In the genomic region with DNA sequence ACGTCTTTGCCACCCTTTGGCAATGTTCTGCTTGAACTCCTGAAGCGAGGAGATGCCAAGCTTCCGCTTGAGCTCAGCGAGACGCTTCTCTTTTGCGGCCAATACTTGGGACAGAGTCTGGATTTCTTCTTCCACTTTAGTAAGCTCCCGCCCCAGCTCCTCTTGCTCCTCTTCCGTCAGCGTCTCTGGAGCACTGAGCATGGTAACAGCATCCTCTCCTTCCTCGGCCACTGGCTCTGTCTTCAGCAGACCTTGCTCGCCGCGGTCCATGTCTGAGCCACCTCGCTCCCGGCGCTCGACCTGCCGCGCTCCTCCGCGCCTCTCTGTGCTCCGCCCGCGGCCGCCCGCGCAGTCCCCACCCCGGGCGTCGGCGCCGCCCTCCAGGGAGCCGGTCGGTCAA, we compare ENCODE assay signal across 8 mouse cellular contexts. TPM values are rescaled to one million over a fixed set of nuclear protein-coding genes. Genes with fewer than 3 reads are reported as not detected.
DNase-seq lines count a peak whose midpoint lies in the region; ATAC-seq and TF ChIP-seq lines count a peak whose summit lies in the region.

No protein-coding gene starts in this region.

- peak overlapping the region; percentile 32; the same call in 1 of the 2 replicates for H3K4me2 ChIP-seq in forebrain, embryonic 11.5 days (ENCODE audit: low read depth, low read length, severe bottlenecking)
- H3K4me2 ChIP-seq in limb, embryonic 13.5 days (replicated peaks): peak overlapping the region; percentile 69
- H3K4me2 ChIP-seq in midbrain, embryonic 13.5 days (replicated peaks): peak overlapping the region; percentile 57

- no peaks in the 10 kb centered on the region; the same call in 1 of the 2 replicates for H3K36me3 ChIP-seq in forebrain, embryonic 11.5 days (ENCODE audit: control insufficient read depth, insufficient read depth, low read length)
- H3K36me3 ChIP-seq in limb, embryonic 13.5 days: peaks cover 31% of the 10 kb centered on the region
- H3K36me3 ChIP-seq in midbrain, embryonic 13.5 days: peaks cover 41% of the 10 kb centered on the region

- WGBS in forebrain, embryonic 11.5 days: 13% methylated on average over 34 of the region's 34 CpGs
- 10% methylated on average over 34 of the region's 34 CpGs for WGBS in limb, embryonic 13.5 days
- 11% methylated on average over 34 of the region's 34 CpGs for WGBS in midbrain, embryonic 13.5 days

- H3K4me3 ChIP-seq in forebrain, embryonic 11.5 days (ENCODE audit: low read depth, low read length): 0 out of 2 replicates have a peak overlapping the region, but pooled peaks have one; percentile 5
- H3K4me3 ChIP-seq in limb, embryonic 13.5 days: peak overlapping the region; percentile 45
- peak overlapping the region; percentile 33 for H3K4me3 ChIP-seq in midbrain, embryonic 13.5 days (replicated peaks)

- peak; percentile 67 for ATAC-seq in forebrain, embryonic 11.5 days (replicated peaks; ENCODE audit: low FRiP score)
- ATAC-seq in hematopoietic stem cell, adult 5-6 weeks (replicated peaks in 1 of 2; ENCODE audit: insufficient read depth in 1 of 2, low FRiP score in 2 of 2, low TSS enrichment in 1 of 2, low read depth in 1 of 2, poor library complexity in 2 of 2, severe bottlenecking in 2 of 2): peak; percentile 18 to 26; a peak in 2 of 4 replicates
- peak; percentile 67; the same call in 1 of the 2 replicates for ATAC-seq in limb, embryonic 13.5 days (ENCODE audit: low FRiP score, low read depth)
- ATAC-seq in midbrain, embryonic 13.5 days: peak; percentile 83

- H3K27me3 ChIP-seq in forebrain, embryonic 11.5 days (ENCODE audit: control insufficient read depth, insufficient read depth, low read length): no peaks in the 10 kb centered on the region
- H3K27me3 ChIP-seq in limb, embryonic 13.5 days: no peaks in the 10 kb centered on the region
- no peaks in the 10 kb centered on the region for H3K27me3 ChIP-seq in midbrain, embryonic 13.5 days

- H3K27ac ChIP-seq in forebrain, embryonic 11.5 days (ENCODE audit: low read depth, low read length): no peak overlapping the region
- H3K27ac ChIP-seq in limb, embryonic 13.5 days: no peak overlapping the region
- no peak overlapping the region for H3K27ac ChIP-seq in midbrain, embryonic 13.5 days

- H3K9me3 ChIP-seq in forebrain, embryonic 11.5 days (ENCODE audit: control insufficient read depth, low read length): no peaks in the 10 kb centered on the region
- no peaks in the 10 kb centered on the region for H3K9me3 ChIP-seq in limb, embryonic 13.5 days
- no peaks in the 10 kb centered on the region for H3K9me3 ChIP-seq in midbrain, embryonic 13.5 days

- H3K4me1 ChIP-seq in forebrain, embryonic 11.5 days (replicated peaks; ENCODE audit: control insufficient read depth, insufficient read depth, low read length): no peaks in the 10 kb centered on the region
- H3K4me1 ChIP-seq in limb, embryonic 13.5 days: peaks cover 9% of the 10 kb centered on the region; the same call in 1 of the 2 replicates
- peaks cover 6% of the 10 kb centered on the region for H3K4me1 ChIP-seq in midbrain, embryonic 13.5 days (replicated peaks)

- no peak overlapping the region for H3K9ac ChIP-seq in forebrain, embryonic 11.5 days (ENCODE audit: low read length)
- H3K9ac ChIP-seq in limb, embryonic 13.5 days: peak overlapping the region; percentile 56
- peak overlapping the region; percentile 57 for H3K9ac ChIP-seq in midbrain, embryonic 13.5 days (replicated peaks)

- TF ChIP-seq POLR2A in brain, embryonic 14.5 days (IDR thresholded peaks at IDR 0.05; ENCODE audit: borderline replicate concordance, extremely low read depth, insufficient read depth, insufficient read length, poor library complexity, severe bottlenecking): no peak

- DNase-seq in layer of hippocampus, postnatal 36 days: peak; percentile 10 to 17
- DNase-seq in layer of hippocampus, postnatal 14 days (ENCODE audit: low spot score in 2 of 2): no peak
- peak; percentile 25 for DNase-seq in brain, embryonic 14.5 days (ENCODE audit: low read depth)
- DNase-seq in forebrain, embryonic 11.5 days (ENCODE audit: low spot score): peak; percentile 55
- peak; percentile 9 for DNase-seq in thymus, postnatal 0 days (ENCODE audit: low spot score)

- no peak for TF ChIP-seq CTCF in brain, embryonic 14.5 days (IDR thresholded peaks at IDR 0.05; ENCODE audit: borderline replicate concordance, extremely low read depth, insufficient read depth, insufficient read length)

RNA-seq across cellular contexts. Expression of a gene that starts 31.0 kb away (rescaled TPM):
- 10 to 100 TPM; 78.6 to 81.6 TPM for total RNA-seq in layer of hippocampus, postnatal 36 days (2021)
- total RNA-seq in layer of hippocampus, postnatal 14 days (2021): 10 to 100 TPM; 75.5 to 78.5 TPM
- 48.0 and 57.8 TPM in 2 replicates for polyA plus RNA-seq in brain, embryonic 14.5 days (2012; rRNA removed)
- 144 and 150 TPM in 2 replicates for polyA plus RNA-seq in forebrain, embryonic 11.5 days (2014; fragmentation: Nextera tagmentation; extraction: Ambion mirVana)
- 162 and 235 TPM in 2 replicates for total RNA-seq in hematopoietic stem cell, adult 5-6 weeks (2017)
- polyA plus RNA-seq in limb, embryonic 13.5 days (2015; fragmentation: Nextera tagmentation; extraction: Ambion mirVana): 102 and 107 TPM in 2 replicates
- 83.5 and 87.0 TPM in 2 replicates for polyA plus RNA-seq in midbrain, embryonic 13.5 days (2015; fragmentation: Nextera tagmentation; extraction: Ambion mirVana)
- polyA plus RNA-seq in thymus, postnatal 0 days (2015; fragmentation: Nextera tagmentation; extraction: Ambion mirVana): 68.8 and 80.2 TPM in 2 replicates

RNA-seq across cellular contexts. Expression of a gene that starts 31.1 kb away (rescaled TPM):
- 10 to 100 TPM in 1 of 2 experiments, 1 to 10 TPM in 1; 9.6 to 13.0 TPM for total RNA-seq in layer of hippocampus, postnatal 36 days (2021)
- 10 to 100 TPM in 1 of 2 experiments, 1 to 10 TPM in 1; 8.9 to 12.2 TPM for total RNA-seq in layer of hippocampus, postnatal 14 days (2021)
- 10.0 and 12.1 TPM in 2 replicates for polyA plus RNA-seq in brain, embryonic 14.5 days (2012; rRNA removed)
- 42.2 and 43.0 TPM in 2 replicates for polyA plus RNA-seq in forebrain, embryonic 11.5 days (2014; fragmentation: Nextera tagmentation; extraction: Ambion mirVana)
- 10.8 and 13.3 TPM in 2 replicates for total RNA-seq in hematopoietic stem cell, adult 5-6 weeks (2017)
- polyA plus RNA-seq in limb, embryonic 13.5 days (2015; fragmentation: Nextera tagmentation; extraction: Ambion mirVana): 40.0 and 41.7 TPM in 2 replicates
- 41.3 and 44.5 TPM in 2 replicates for polyA plus RNA-seq in midbrain, embryonic 13.5 days (2015; fragmentation: Nextera tagmentation; extraction: Ambion mirVana)
- 40.1 and 40.7 TPM in 2 replicates for polyA plus RNA-seq in thymus, postnatal 0 days (2015; fragmentation: Nextera tagmentation; extraction: Ambion mirVana)

RNA-seq across cellular contexts. Expression of a gene that starts 41.1 kb away (rescaled TPM):
- 10 to 100 TPM; 37.4 to 41.9 TPM for total RNA-seq in layer of hippocampus, postnatal 36 days (2021)
- 10 to 100 TPM; 40.0 to 45.1 TPM for total RNA-seq in layer of hippocampus, postnatal 14 days (2021)
- 27.1 and 28.9 TPM in 2 replicates for polyA plus RNA-seq in brain, embryonic 14.5 days (2012; rRNA removed)
- 28.5 and 29.7 TPM in 2 replicates for polyA plus RNA-seq in forebrain, embryonic 11.5 days (2014; fragmentation: Nextera tagmentation; extraction: Ambion mirVana)
- total RNA-seq in hematopoietic stem cell, adult 5-6 weeks (2017): 78.3 and 83.3 TPM in 2 replicates
- polyA plus RNA-seq in limb, embryonic 13.5 days (2015; fragmentation: Nextera tagmentation; extraction: Ambion mirVana): 11.8 and 12.2 TPM in 2 replicates
- 10.5 and 11.0 TPM in 2 replicates for polyA plus RNA-seq in midbrain, embryonic 13.5 days (2015; fragmentation: Nextera tagmentation; extraction: Ambion mirVana)
- polyA plus RNA-seq in thymus, postnatal 0 days (2015; fragmentation: Nextera tagmentation; extraction: Ambion mirVana): 12.1 and 13.8 TPM in 2 replicates

Comparison
In these comparisons a context has a peak if more than half of its experiments do, and no peak if none do; other contexts are left out.
1. DNase-seq: peak in layer of hippocampus, postnatal 36 days (2 of 2), brain, embryonic 14.5 days (single experiment), forebrain, embryonic 11.5 days (single experiment) and thymus, postnatal 0 days (single experiment); none in layer of hippocampus, postnatal 14 days (0 of 2).
2. ATAC-seq: peak in every context shown above with its lines; median percentile 83 in midbrain, embryonic 13.5 days; 67 in forebrain, embryonic 11.5 days; 67 in limb, embryonic 13.5 days; 22 in hematopoietic stem cell, adult 5-6 weeks.
3. Peak in every context shown above with its lines, with median percentiles within 50 percentile points of each other: H3K4me2 ChIP-seq and H3K4me3 ChIP-seq.